Mouse (Mus musculus) 416B (cell line): ENCODE data around the gene Xpnpep1.

Source experiments
- DNase-seq: peaks from one replicate; pipeline ENCODE4 v3.0.0; 2011; ENCODE audit warnings: low read depth

Xpnpep1 gene

DNA sequence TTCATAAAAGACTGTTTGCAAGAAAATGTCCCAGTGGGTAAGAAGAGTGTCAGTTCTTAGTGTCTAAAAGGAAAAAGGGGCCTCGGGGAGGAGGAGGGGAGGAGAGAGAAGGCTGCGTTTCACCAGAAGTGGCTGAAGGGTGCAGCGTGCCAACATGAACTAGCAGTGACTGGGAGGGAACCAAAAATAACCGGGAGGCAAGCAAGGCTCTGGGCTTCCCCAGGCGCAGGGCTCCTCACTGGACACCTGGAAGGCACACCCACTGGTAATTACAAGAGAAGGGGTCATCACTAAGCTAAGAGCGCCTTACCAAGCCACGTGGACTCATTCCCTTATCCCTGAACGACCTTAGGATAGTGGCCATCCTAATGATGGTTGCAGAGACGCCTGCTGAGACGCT lies 48.1 kb downstream of the Xpnpep1 start:
- DNase-seq: no peak

GRCm38 (mm10) chr19:52979020-52979711 lies 60.8 kb downstream of the Xpnpep1 start:
- peak; percentile 70 for DNase-seq

DNA sequence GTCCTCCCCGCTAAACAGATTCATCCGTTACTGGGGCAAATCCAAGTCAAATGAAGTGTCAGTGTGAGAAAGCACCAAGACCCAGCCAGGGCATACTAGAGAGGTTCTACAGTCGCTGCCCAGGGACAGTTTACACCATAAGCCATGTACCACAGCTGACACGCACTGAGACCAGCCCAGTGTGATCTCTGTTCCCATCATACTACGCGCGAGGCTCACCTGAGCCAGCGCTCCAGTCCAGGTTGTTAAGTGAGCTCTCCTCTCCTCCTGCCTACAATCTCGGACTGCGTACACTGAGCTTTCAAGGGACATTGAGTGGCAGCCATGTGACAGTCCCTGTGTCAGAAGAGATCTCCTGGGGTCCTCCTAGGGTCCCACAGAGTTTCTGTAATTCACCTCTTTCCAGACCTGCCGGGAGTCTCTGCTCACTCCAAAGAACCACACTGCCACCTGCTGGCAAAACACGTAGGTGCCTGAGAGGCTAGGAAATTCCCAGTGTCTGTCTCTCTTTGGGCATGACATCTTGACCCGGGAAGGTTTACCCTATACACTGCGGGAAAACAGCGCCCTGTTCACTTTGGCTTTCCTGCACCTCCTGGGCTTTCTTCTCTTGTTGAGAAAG lies 64.3 kb downstream of the Xpnpep1 start:
- DNase-seq: peak; percentile 62

DNA sequence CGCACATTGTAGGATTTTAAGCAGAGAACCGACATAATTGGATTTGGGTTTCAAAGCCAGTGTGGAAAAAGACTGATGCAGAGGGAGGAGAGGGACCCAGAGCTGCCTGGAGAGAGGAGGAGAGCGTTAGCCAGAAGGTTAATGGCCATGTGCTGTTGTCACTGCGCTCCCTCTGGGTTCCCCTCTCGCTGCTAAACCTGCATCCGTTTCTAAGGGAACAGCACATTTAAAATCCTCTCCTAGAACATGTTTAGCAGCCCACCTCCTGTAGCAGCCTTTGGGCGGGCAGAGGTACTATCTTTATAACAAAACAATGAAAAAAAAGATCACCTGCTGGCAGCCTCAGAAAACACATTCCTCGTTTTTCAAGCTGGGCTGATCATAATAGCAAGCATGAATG lies 73.7 kb downstream of the Xpnpep1 start:
- no peak for DNase-seq

DNA sequence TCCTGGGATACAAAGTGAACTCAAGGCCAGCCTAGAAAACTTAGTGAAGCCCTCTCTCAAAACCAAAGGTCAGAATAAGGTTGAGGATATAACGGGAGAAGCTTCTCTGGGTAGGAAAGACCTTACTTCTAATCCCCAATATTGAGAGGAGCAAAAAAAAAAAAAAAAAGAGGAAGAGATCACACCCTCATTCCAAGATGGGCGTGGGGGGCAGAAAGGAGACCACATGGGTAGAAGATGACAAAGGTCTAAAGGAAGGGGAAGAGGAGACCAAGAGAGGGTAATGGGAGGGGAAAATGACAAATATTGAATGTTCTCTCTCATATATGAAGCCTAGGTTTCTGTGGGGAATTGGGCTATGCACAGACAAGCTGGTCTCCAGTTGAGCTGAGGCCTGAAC lies 77.3 kb downstream of the Xpnpep1 start:
- no peak for DNase-seq

- peak; percentile 31 for DNase-seq
These were observed 117.1 kb downstream of the Xpnpep1 start for GRCm38 (mm10) chr19:52922678-52923495.

DNA sequence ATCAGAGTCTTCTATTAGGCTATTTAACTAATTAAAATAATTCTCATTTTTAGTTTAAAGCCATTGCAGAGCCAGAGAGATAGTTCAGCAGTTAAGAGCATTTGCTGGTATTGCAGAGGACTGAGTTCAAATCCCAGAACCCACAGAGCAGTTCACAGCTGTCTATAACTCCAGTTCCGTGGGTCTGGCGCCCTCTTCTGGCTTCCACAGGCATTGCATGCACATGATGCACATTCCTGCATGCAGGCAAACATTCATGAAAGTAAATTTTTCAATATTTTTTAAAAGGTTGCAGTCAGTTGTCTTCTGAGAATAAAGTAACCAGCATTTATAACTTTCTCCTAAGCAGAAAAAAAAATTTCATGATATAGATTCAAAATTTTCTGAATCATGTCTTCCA lies 135.8 kb downstream of the Xpnpep1 start:
- no peak for DNase-seq

- no peak for DNase-seq
These were observed 148.1 kb downstream of the Xpnpep1 start for GRCm38 (mm10) chr19:52891807-52892442.
